Mouse (Mus musculus): ENCODE measurements around the gene Col20a1. TPM values are rescaled to one million over a fixed set of nuclear protein-coding genes. Genes with fewer than 3 reads are reported as not detected.
A peak's percentile ranks its signal among the peaks of the same experiment; 100 is the strongest.

Col20a1 gene
- total RNA-seq (2021): 1 to 10 TPM; 1.0 to 1.2 TPM
- long read RNA-seq, partial matches to known transcripts: 1 of 2 reads
- long read RNA-seq, other reads (novel, unspliced or antisense): 1 of 2 reads

DNA sequence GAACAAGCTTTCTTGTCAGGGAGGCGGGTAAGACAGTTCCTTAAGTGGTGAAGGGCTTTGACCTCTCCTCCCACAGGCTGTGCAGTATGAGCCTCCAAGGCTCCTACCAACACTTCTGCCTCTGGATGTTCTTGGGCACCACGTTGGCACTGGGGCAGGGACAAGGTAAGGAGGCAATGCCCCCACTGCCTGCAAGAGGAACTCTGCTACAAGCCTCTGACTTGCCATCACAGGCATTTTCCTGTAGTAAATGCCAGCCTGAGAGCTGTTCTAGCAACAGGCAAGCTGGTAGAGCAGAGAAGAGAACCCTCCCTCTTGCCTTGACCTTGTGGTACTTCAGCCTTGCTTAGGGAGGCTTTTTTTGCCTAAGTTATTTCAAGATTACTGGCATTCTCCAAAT lies at the start of gene Col20a1:
TSS of gene Col20a1 (plus strand) at position 87 of the 400 bp plus-strand sequence.
- no peak for DNase-seq (ENCODE audit: low spot score in 2 of 2)

DNA sequence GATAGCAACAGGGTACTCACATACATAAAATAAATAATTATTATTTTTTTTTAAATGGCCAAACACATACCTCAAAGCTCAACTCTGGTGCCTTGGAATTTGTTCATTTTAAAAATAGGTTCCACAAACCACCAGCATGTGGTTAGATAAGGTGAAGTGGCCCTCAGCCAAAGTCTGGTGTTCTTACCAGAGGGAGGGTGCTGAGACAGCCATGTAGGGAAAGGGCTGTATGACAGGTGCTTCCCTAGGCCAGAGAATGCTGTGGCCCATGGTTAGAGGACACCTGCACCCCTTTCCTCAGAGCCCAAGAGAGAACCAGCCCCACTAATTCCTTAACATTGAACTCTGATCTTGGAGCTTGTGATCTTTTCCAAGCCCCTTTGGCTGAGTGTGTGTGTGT lies 46.1 kb upstream of the Col20a1 start:
- no peak for DNase-seq (ENCODE audit: low spot score in 2 of 2)

DNA sequence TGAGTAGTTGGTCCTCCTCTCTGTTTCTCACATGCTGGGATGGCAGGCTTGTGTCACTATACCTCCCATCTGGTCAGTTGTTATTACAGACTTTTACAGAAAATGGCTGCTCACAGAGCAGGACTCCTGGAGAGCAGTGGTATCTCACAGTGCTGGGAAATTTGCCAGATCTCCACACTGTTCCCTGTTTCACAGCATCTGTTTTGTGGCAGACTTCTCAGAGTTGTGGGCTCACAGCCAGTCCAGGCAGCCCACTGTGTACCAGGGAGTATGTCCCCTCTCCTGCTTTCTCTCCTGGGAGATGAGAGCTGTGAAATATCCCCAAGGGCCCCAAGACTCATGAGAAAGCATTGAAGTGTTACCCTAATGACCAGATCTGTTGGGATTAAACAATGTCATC lies 44.5 kb upstream of the Col20a1 start:
- peak; percentile 25 to 42 for DNase-seq (ENCODE audit: low spot score in 2 of 2)

DNA sequence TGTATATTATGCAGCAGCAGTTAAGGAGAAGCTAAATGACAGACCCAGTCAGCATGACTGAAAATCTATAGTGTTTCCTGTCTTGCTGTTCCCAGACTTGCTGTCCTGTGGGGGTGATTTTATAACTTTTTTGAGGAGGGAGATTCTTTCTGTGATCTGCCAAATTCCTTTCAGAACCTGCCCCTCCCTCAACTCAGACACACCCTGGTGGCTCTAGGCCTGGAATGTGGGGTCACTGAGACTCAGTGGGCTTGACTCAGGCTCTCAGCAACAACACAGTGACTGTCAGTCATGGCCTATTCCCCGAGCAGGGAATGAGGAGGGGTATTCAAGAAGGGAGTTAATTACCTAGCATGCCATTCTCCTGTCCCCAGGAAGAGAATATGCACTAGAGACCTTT lies 36.4 kb upstream of the Col20a1 start:
- DNase-seq (ENCODE audit: low spot score in 2 of 2): no peak

DNA sequence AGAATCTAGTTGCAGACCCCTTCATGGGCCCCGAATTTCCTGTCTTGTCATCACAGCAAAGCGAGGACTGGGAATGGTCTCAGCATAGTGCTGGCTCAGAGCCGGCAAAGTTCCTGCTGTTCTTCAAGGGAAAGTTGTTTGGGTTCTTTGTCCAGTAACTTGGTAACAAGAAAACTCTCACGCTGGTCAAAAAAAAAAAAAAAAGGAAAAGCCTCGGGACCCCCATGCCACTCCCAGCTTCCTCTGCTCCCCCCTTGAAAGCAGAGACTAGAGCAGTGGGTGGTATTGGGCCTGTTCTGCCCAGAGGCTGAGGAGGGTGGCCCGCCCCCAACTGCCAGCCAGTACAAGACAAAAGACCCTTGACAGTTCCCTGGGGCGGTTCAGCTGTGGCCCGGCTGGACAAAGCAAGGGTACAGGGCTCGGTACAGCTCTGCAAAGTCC lies 33.6 kb upstream of the Col20a1 start:
- peak; percentile 45 to 48 for DNase-seq (ENCODE audit: low spot score in 2 of 2)

DNA sequence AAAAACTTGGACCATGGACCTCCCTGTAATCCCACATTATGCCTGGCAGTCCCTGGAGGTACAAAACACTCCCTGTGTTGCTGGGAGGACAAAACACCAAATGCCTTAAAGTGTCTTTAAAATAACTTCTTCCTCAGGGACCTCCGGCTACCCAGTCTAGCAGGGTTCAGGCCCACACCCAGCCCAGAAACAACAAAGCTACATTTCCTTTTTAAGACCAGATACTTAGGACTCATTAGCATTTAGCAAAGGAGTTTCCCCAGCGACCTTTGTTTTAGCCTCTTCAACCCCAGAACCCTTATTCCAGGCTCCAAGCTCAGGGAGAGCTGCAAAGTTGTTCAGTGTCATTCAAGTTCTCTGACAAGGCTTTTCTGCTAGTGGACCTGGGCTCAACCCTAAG lies 32.7 kb upstream of the Col20a1 start:
- DNase-seq (ENCODE audit: low spot score in 2 of 2): no peak

DNA sequence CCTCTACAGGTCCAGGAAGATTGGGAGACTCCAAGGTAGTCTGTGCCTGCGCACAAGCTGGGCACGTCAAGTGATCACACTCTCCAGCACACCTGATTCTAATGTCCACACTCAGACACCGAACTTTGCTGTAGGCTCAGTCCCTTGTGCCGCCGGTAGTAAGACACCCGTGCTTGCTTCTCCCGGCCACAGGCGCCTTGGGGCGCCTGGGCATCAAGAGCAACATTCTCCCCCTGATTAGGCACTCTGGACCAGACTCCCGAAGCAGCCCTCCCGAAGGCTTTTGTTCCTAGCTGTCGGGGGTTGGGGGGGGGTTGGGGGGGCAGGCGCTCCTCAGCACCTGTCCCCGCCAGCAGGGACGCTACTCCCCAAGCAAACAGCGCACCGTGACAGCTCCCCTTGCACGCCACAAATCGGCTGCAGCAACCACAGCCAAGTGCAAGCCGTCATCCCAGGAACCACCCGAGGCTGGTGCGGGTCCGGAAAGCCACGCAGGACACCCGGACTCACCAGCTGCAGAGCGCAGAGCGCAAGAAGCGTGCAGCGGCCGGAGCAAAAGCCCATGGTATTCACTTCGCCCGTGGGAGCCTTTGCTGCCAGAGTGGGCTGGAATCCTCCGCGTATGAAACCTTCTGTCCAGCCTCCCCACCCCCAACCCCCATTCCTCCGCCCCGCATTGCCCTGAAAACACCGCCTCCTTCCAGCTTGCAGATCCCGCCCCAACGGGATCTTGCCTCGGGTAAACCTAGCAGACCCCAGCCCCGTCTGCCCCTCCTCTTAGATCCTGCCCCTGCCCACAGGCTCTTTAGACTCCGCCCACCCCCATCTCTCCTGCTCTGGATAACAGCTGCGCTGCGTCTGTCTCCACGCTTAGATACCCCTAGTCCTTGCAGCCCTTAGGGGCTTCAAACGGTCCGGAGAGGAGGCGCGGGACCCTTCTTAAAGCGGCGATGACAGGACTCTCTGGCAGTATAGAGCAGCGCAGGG lies 32.0 kb upstream of the Col20a1 start, which contains the start of gene Nkain4:
TSS of gene Nkain4 (minus strand) at position 639 of the 987 bp plus-strand sequence.
- peak; percentile 56 to 69 for DNase-seq (ENCODE audit: low spot score in 2 of 2)

DNA sequence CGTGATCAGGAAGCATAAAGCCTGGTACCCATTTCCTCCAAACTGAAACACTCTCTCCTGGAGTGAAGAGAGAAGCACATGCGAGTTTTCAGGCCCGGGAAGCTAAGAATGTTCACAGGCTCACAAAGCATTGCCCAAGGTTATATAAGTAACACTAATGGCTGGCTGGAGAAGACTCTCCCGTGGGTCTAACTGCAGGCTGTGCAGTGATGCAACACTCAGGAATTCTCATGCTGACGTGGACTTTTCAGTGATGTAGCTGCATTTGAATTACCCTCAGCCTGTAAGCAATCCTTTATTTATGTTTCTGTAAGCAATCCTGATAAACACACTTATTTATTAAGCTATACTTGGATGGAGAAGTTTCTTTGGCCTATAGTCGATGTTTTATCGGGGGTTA lies 26.7 kb upstream of the Col20a1 start:
- no peak for DNase-seq (ENCODE audit: low spot score in 2 of 2)

DNA sequence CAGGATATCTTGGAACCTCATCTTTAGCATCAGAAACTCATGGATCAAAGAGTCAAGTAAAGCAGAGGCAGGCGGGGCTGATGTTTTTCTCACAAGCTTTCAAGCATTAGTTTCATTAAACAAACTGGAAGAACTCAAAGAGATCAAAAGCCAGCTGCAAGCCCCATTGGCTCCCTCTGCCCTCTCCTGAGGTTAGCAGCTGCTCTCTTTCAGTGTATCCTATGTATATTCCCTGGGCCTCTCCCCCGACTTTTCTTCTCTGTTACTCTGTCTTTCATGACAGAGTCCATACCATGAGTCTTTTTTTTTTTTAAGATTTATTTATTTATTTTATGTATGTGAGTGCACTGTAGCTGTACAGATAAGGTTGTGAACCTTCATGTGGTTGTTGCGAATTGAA lies 26.1 kb upstream of the Col20a1 start:
- DNase-seq (ENCODE audit: low spot score in 2 of 2): no peak

DNA sequence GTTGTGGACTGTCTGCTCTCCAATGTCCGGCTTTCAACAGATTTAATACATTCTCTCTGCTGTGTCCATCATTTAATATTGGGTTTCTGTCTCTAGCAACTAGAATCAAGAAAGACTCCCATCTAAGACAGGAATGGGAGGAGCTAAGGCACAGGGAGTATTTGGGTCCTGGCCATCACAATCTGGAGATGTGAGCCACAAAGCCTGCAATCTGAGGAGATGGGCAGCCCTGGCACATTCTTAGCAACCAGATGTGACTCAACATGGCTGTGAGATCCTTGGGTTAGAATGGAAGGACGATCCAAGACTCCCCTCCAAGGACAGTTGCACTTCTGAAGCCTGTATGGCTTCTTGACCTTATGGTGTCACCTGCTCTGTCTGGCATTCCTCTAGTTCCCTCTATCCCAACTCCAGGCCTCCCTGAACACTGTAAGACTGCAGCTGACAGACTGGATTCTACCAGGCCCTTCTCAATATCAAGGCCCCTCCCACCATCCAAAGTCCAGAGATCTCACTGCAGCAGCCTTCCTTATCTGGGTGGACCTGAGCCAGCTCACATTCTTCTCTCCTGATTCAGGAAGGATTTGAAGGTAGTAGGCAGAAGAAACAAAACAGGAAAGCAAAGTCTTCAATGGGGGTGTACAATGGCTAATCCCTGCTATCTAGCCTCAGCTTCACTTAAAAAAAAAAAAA lies 23.6 kb upstream of the Col20a1 start:
- no peak for DNase-seq (ENCODE audit: low spot score in 2 of 2)

DNA sequence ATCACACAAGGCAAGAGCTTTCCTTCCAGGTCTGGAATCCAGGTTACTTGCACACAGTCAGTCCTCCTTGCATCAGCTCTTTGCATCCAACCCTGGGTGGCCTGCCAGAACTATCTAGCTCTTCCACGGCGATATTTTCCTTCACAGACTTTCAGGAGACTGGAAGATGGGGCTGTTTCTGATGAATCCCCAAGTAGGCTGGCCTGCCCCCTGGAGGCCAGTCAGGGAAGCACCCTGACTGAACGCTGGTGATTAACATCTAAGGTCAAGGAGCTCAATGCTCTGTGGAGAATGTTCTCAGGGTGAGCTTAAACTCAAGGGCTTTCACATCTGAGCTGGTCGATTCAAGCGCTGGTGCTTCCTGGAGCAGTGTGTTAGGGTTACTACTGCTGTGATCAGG lies 22.4 kb upstream of the Col20a1 start:
- peak; percentile 78 to 84 for DNase-seq (ENCODE audit: low spot score in 2 of 2)

DNA sequence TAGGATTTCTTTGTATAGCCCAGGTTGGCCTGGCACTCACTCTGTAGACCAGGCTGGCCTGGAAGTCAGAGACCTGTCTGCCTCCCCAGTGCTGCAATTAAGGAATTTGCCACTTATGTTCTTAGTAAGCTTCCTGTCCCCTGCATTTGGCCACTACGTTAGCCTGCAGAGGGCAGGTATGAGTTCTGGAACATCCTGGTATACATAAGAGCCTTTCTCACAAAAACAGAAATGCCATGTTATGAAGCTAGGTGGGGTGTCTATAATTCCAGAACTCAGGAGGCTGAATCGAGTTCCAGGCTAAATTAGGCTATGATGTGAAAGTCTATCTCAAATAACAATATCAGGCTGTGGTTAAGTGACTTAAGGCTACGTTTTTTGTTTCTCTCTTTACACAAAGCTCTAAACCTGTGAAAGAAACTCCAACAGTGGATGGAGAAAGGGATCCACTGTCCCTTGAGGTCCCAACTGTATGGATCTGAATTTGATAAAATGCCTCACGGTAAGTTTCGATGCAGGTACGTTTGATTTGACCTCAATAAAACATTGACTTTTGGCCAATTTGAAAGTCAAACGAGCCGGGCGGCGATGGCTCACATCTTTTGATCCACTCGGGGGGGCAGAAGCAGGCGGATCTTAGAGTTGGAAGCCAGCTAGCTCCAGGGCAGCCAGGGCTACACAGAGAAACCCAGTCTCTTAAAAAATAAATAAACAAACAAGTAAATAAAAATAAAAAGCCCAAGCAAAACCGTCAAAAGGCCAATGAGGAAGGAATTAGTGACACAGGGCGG lies 20.0 kb upstream of the Col20a1 start:
- DNase-seq (ENCODE audit: low spot score in 2 of 2): no peak

DNA sequence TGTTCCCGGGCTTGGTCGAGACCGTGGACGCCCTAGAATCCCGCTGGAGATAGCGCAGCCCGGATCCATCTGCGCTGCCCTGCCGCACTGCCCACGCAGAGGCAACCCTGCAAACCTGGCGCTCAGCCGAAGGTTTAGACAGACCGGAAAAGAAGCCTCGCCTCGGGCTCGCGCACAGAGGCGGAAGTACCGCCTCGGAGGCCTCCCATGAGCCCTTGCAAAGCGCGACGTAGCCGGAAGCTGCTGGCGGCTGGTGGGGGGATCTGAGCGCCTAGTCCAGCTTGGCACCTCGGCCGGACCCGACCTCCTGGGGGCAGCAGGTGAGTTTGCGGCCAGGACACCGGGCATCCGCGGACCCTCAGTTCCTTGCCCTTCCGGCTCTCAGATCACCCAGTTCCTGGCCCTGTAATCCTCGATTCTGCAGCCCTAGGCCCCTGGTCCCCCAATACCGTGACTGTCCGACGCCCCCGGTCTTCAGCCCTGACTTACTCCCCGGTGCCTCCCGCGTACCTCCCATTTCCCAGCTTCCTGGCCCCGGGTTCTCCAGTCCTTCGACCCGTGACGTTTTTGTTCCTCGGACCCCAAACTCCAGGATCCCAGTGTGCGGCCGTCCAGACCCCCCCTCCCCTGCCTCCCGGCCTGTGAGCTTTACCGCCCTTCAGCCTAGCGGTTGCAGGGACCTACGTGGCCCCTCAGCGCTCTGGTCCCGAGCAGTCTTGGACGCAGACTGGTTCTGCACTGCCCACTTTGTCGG lies 19.1 kb upstream of the Col20a1 start, which contains the start of gene Arfgap1:
TSS of gene Arfgap1 (plus strand) at position 216 of the 754 bp plus-strand sequence.
- peak; percentile 87 to 91 for DNase-seq (ENCODE audit: low spot score in 2 of 2)

DNA sequence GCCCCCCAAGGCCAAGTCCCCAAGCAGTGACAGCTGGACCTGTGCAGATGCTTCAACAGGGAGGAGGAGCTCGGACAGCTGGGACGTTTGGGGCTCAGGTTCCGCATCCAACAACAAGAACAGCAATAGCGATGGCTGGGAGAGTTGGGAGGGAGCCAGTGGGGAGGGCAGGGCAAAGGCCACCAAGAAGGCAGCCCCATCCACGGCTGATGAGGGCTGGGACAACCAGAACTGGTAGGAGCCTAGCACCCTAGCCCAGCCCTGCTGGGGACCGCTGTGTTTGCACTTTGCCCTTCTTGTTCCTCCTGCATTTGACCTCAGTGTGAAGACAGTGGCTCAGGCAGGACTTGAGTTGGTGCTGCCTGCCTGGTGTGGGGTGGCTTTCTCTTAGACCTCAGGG lies 5.2 kb upstream of the Col20a1 start:
- no peak for DNase-seq (ENCODE audit: low spot score in 2 of 2)

DNA sequence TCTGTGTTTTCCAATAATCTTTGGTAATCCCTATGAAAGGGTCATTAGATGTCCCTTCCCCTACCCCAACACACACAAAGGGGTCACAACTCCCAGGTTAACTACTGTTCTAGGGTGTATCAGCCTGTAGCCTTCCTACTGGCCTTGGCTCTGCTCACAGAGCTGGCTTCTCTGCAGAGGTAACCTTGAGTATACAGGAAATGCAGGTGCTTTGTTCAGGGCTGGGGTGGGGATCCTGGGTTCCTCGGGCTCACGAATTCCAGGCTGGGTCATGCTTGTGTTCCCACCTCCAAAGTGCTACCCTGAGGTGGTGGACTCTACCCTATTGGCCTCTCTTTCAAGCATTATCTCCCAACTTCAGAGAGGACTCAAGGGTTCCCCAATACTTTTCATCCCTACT lies 700 bp upstream of the Col20a1 start:
- DNase-seq (ENCODE audit: low spot score in 2 of 2): no peak

DNA sequence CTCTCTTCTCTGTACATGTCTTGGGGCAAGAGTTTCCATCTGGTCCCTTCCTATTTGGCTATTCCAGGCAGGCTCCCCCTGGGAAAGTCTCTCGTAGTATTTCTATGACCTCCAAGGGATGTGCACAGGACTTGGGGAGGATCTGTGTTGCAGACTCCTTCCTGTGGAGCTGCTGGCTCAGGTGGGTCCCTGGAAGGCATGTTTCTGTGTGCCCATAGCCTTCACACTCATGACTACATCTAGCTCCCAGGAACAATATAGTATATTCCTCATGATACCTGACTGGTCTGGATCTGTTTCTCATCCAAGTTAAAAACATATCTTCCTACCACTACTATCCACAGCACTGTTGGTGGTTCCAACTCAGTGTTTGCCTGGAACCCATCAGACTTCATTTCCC lies 666 bp downstream of the Col20a1 start:
- no peak for DNase-seq (ENCODE audit: low spot score in 2 of 2)

DNA sequence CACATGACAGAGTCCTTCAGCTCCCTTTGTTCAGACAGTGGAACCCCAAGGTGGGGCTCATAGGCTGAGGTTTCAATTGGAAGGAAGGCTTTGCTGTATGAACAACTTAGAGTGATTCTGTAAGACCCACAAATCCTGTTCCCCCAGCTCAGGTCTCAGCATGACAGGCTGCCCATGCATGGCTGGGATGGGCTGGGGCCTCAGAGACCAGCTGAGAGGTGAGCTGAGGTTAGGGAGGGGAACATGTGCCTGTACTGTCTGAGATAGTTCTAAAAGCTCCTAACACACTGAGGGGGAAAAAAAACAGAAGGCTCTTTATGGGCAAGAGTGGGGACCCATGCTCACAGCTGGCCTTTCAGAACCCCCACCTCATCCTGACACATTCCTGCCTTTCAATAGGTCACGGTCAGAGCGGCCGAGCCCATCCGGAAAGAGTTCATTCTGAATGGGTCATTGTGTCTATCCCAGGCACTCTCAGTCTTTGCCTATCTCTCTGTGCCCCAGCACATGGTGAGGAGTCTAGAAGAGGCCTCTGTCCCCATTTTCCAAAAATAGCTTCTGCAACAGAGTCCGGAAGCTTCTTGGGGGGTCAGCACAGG lies 1.2 kb downstream of the Col20a1 start:
- no peak for DNase-seq (ENCODE audit: low spot score in 2 of 2)

DNA sequence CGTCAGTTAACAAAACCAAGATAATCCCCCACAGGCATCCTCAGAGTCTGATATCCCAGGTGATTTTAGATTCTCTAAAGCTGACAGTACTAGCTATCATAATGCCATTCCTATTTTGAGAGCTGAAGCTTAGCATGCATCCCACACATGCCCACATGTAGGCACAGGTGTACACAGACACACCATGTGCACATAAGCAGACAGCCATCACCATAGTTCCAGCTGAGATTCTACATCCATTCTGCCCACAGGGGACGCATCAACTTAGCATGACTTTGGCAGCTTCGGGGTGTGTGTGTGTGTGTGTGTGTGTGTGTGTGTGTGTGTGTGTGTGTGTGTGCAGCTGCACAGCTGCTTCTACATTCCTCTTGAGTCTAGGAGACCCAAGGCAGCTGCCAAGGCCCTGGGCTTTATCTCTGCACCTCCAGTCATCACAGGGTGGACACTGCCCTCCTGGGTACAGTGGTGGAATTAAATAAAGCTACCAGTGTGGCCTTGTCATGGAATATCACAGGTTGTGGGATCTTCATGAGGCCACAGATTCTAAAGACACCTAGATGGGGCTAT lies 2.1 kb downstream of the Col20a1 start:
- DNase-seq (ENCODE audit: low spot score in 2 of 2): no peak

DNA sequence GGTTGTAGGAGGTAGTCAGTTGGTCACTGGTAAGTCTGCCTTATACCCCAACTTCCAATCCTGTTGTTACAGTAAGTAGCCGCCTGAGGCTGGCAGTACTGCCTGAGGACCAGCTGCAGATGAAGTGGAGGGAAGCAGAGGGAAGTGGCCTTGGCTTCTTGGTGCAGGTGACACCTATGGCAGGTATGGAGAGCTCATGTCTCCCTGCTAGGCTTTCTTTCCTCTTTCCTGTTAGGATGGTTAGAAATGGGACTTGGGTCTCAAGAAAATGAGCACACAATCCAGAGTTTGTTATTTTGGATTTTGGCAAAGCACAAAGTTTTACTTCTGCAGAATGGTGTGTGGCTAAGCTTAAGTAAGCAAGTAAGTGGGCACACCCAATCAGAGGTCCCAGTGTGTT lies 2.6 kb downstream of the Col20a1 start:
- no peak for DNase-seq (ENCODE audit: low spot score in 2 of 2)

DNA sequence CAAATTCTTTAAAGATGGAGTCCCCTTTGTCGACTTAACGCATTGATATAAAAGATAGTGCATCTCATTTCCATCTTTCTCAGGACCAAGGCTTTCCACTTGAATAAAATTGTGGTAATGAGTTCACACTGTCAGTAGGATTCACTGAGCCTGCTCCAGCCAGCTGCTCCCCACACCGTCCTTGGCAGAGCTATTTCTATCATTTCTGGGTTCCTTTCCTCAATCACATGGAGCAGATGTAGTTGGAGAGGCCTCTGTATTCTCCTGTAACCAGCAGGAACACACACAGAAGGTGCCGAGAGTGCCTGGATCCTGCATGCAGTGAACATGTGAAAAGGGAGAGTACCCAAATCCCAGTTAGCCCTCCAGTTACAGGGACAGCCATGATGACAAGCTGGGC lies 4.0 kb downstream of the Col20a1 start:
- no peak for DNase-seq (ENCODE audit: low spot score in 2 of 2)

Data from layer of hippocampus, postnatal 10 days (tissue).